Comparison of ENCODE assay signal across 22 mouse cellular contexts in genomic region chr17:90788491-90789127, GRCm38 (mm10).
DNase-seq lines count a peak whose midpoint lies in the region; ATAC-seq and TF ChIP-seq lines count a peak whose summit lies in the region.
"Had no signal": no experiment of that assay in that cellular context is flagged by ENCODE, and none has a peak within 500 bp of the region (broad histone marks: within the 10 kb centered on the region; RNA-seq: fewer than 3 reads in every experiment).

No protein-coding gene starts in this region.

- ATAC-seq in forebrain, embryonic 13.5 days = peak; percentile 83
- peak; percentile 36; the same call in 1 of the 2 replicates for ATAC-seq in forebrain, embryonic 15.5 days (replicated peaks)
- ATAC-seq in forebrain, embryonic 12.5 days (ENCODE audit: low FRiP score) = no peak
- peak; percentile 40; the same call in 1 of the 2 replicates for ATAC-seq in forebrain, postnatal 0 days
- ATAC-seq: activated CD4-positive, CD25-positive, alpha-beta regulatory T cell, adult 4 months; CD4-positive, CD25-positive, alpha-beta regulatory T cell, adult 4 months; Patski had no signal

- H3K27ac ChIP-seq in forebrain, embryonic 13.5 days = no peak overlapping the region
- no peak overlapping the region for H3K27ac ChIP-seq in forebrain, embryonic 10.5 days
- H3K27ac ChIP-seq in forebrain, embryonic 15.5 days (replicated peaks) = no peak overlapping the region
- H3K27ac ChIP-seq in forebrain, embryonic 12.5 days = no peak overlapping the region
- H3K27ac ChIP-seq in forebrain, postnatal 0 days (ENCODE audit: low read depth, low read length) = no peak overlapping the region
- H3K27ac ChIP-seq: embryonic facial prominence, embryonic 10.5 days; embryonic facial prominence, embryonic 12.5 days had no signal

- no peaks in the 10 kb centered on the region for H3K4me1 ChIP-seq in forebrain, embryonic 13.5 days
- H3K4me1 ChIP-seq in forebrain, embryonic 10.5 days = 0 out of 2 replicates have a peak, but pooled peaks cover 6% of the 10 kb centered on the region
- peaks cover 9% of the 10 kb centered on the region for H3K4me1 ChIP-seq in forebrain, embryonic 15.5 days
- H3K4me1 ChIP-seq in forebrain, embryonic 12.5 days = no peaks in the 10 kb centered on the region
- no peaks in the 10 kb centered on the region for H3K4me1 ChIP-seq in forebrain, postnatal 0 days (ENCODE audit: insufficient read depth)
- H3K4me1 ChIP-seq: embryonic facial prominence, embryonic 10.5 days; embryonic facial prominence, embryonic 12.5 days had no signal

- H3K9me3 ChIP-seq in forebrain, embryonic 13.5 days (replicated peaks) = no peaks in the 10 kb centered on the region
- no peaks in the 10 kb centered on the region for H3K9me3 ChIP-seq in forebrain, embryonic 10.5 days
- H3K9me3 ChIP-seq in forebrain, embryonic 15.5 days = no peaks in the 10 kb centered on the region
- no peaks in the 10 kb centered on the region for H3K9me3 ChIP-seq in forebrain, embryonic 12.5 days
- no peaks in the 10 kb centered on the region for H3K9me3 ChIP-seq in forebrain, postnatal 0 days (ENCODE audit: low read length)
- H3K9me3 ChIP-seq: embryonic facial prominence, embryonic 10.5 days; embryonic facial prominence, embryonic 12.5 days; G1E had no signal

- no peak for DNase-seq in forebrain, embryonic 10.5 days (ENCODE audit: extremely low spot score, low spot score)
- no peak for DNase-seq in forebrain, postnatal 0 days
- no peak for DNase-seq in urinary bladder, postnatal 14 days (ENCODE audit: low spot score)
- DNase-seq: adrenal gland, adult 8-10 months; adrenal gland, postnatal 14 days; adrenal gland, postnatal 36 days; B cell, adult 2 months; cerebellum, adult 11 months; cerebellum, adult 18-20 months; cerebellum, adult 8-10 months; cerebellum, adult 9-11 months; cerebellum, postnatal 14 days had no signal

- no peak overlapping the region for H3K9ac ChIP-seq in forebrain, embryonic 13.5 days
- H3K9ac ChIP-seq in forebrain, embryonic 15.5 days (replicated peaks) = no peak overlapping the region
- no peak overlapping the region for H3K9ac ChIP-seq in forebrain, embryonic 12.5 days
- no peak overlapping the region for H3K9ac ChIP-seq in forebrain, postnatal 0 days
- H3K9ac ChIP-seq: embryonic facial prominence, embryonic 12.5 days had no signal

- H3K36me3 ChIP-seq in forebrain, embryonic 13.5 days (ENCODE audit: poor library complexity, severe bottlenecking) = no peaks in the 10 kb centered on the region
- no peaks in the 10 kb centered on the region for H3K36me3 ChIP-seq in forebrain, embryonic 10.5 days (replicated peaks)
- no peaks in the 10 kb centered on the region for H3K36me3 ChIP-seq in forebrain, embryonic 15.5 days
- H3K36me3 ChIP-seq in forebrain, embryonic 12.5 days (replicated peaks) = no peaks in the 10 kb centered on the region
- H3K36me3 ChIP-seq in forebrain, postnatal 0 days (ENCODE audit: insufficient read depth) = no peaks in the 10 kb centered on the region
- H3K36me3 ChIP-seq: embryonic facial prominence, embryonic 10.5 days; embryonic facial prominence, embryonic 12.5 days; G1E had no signal

- H3K4me3 ChIP-seq in forebrain, embryonic 13.5 days = no peak overlapping the region
- no peak overlapping the region for H3K4me3 ChIP-seq in forebrain, embryonic 10.5 days
- H3K4me3 ChIP-seq in forebrain, embryonic 15.5 days = no peak overlapping the region
- H3K4me3 ChIP-seq in forebrain, embryonic 12.5 days (replicated peaks) = no peak overlapping the region
- no peak overlapping the region for H3K4me3 ChIP-seq in forebrain, postnatal 0 days (ENCODE audit: low read depth, low read length)
- H3K4me3 ChIP-seq: embryonic facial prominence, embryonic 10.5 days; embryonic facial prominence, embryonic 12.5 days had no signal

- H3K4me2 ChIP-seq in forebrain, embryonic 13.5 days = no peak overlapping the region
- H3K4me2 ChIP-seq in forebrain, embryonic 15.5 days (replicated peaks) = no peak overlapping the region
- no peak overlapping the region for H3K4me2 ChIP-seq in forebrain, embryonic 12.5 days
- H3K4me2 ChIP-seq in forebrain, postnatal 0 days (ENCODE audit: low read depth) = no peak overlapping the region
- H3K4me2 ChIP-seq: embryonic facial prominence, embryonic 12.5 days had no signal

- H3K27me3 ChIP-seq in forebrain, embryonic 13.5 days = no peaks in the 10 kb centered on the region
- no peaks in the 10 kb centered on the region for H3K27me3 ChIP-seq in forebrain, embryonic 10.5 days (ENCODE audit: poor library complexity, severe bottlenecking)
- H3K27me3 ChIP-seq in forebrain, embryonic 15.5 days = no peaks in the 10 kb centered on the region
- H3K27me3 ChIP-seq in forebrain, embryonic 12.5 days = no peaks in the 10 kb centered on the region
- no peaks in the 10 kb centered on the region for H3K27me3 ChIP-seq in forebrain, postnatal 0 days (ENCODE audit: insufficient read depth, low read length)
- H3K27me3 ChIP-seq: CH12.LX; embryonic facial prominence, embryonic 12.5 days had no signal

- 63% methylated on average over 3 of the region's 3 CpGs for WGBS in forebrain, embryonic 13.5 days
- WGBS in forebrain, embryonic 10.5 days = 83% methylated on average over 3 of the region's 3 CpGs
- 70% methylated on average over 3 of the region's 3 CpGs for WGBS in forebrain, embryonic 15.5 days
- 68% methylated on average over 3 of the region's 3 CpGs for WGBS in forebrain, embryonic 12.5 days
- 62% methylated on average over 3 of the region's 3 CpGs for WGBS in forebrain, postnatal 0 days

- TF ChIP-seq CTCF in forebrain, postnatal 0 days (IDR thresholded peaks at IDR 0.05; ENCODE audit: low read depth) = no peak
